ENCODE assay signal across 32 mouse cellular contexts in the genomic region with DNA sequence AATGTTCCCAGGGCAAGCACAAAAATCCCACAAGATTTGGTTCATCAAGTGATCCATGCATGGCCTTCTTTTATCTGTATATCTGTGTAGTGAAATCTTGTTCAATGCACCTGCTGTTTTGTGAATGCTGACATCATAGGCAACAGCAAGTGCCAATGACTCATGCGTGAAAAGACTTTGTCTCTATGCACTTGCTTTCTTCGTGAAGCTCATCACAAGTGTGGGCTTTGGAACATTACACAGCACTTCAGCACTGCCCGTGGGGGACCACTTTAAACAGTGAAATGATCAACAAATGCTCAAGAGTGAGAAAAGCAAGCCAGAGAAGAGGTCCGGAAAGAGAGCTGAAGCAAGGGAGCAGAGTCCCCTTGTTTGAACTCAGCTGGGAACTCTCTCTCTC.
A peak's percentile ranks its signal among the peaks of the same experiment; 100 is the strongest.
DNase-seq lines count a peak whose midpoint lies in the region; ATAC-seq and TF ChIP-seq lines count a peak whose summit lies in the region.
"Had no signal": no experiment of that assay in that cellular context is flagged by ENCODE, and none has a peak within 500 bp of the region (broad histone marks: within the 10 kb centered on the region; RNA-seq: fewer than 3 reads in every experiment).

No protein-coding gene starts in this region.

- WGBS in neural tube, embryonic 14.5 days, result 75% methylated on average over 4 of the region's 4 CpGs
- 55% methylated on average over 4 of the region's 4 CpGs for WGBS in neural tube, embryonic 15.5 days
- 72% methylated on average over 4 of the region's 4 CpGs for WGBS in heart, adult 2 months

- no peak overlapping the region for H3K9ac ChIP-seq in neural tube, embryonic 14.5 days (replicated peaks; ENCODE audit: low read depth, low read length)
- no peak overlapping the region for H3K9ac ChIP-seq in neural tube, embryonic 15.5 days (replicated peaks)
- H3K9ac ChIP-seq in heart, adult 2 months (ENCODE audit: low read depth, low read length), result no peak overlapping the region
- H3K9ac ChIP-seq: forebrain, embryonic 12.5 days; hindbrain, embryonic 12.5 days; liver, embryonic 12.5 days; liver, postnatal 0 days; midbrain, embryonic 13.5 days had no signal

- intact Hi-C loops in heart, adult 2 months (cut with DNase I), result no loop called here

- TF ChIP-seq EP300 in heart, adult 2 months (IDR thresholded peaks at IDR 0.05; ENCODE audit: insufficient read depth, low read depth, low read length), result no peak

- ATAC-seq in neural tube, embryonic 14.5 days (ENCODE audit: low read depth), result 0 out of 2 replicates have a peak, but pooled peaks have one; percentile 28
- no peak; the same call in 1 of the 2 replicates for ATAC-seq in neural tube, embryonic 15.5 days (ENCODE audit: low FRiP score)
- ATAC-seq: activated CD4-positive, CD25-positive, alpha-beta regulatory T cell, adult 4 months; CD4-positive, CD25-positive, alpha-beta regulatory T cell, adult 4 months; intestine, postnatal 0 days; liver, embryonic 12.5 days; liver, postnatal 0 days; midbrain, embryonic 13.5 days had no signal

- H3K27ac ChIP-seq in neural tube, embryonic 14.5 days (ENCODE audit: low read depth, low read length), result no peak overlapping the region
- no peak overlapping the region for H3K27ac ChIP-seq in neural tube, embryonic 15.5 days (replicated peaks)
- no peak overlapping the region for H3K27ac ChIP-seq in heart, adult 2 months
- H3K27ac ChIP-seq: forebrain, embryonic 12.5 days; heart, embryonic 10.5 days; hindbrain, embryonic 12.5 days; liver, embryonic 12.5 days; macrophage; midbrain, embryonic 13.5 days; stomach, postnatal 0 days had no signal

- no peaks in the 10 kb centered on the region for H3K27me3 ChIP-seq in neural tube, embryonic 14.5 days (ENCODE audit: control insufficient read depth, insufficient read depth, low read length)
- no peaks in the 10 kb centered on the region for H3K27me3 ChIP-seq in neural tube, embryonic 15.5 days (replicated peaks)
- no peaks in the 10 kb centered on the region for H3K27me3 ChIP-seq in heart, adult 2 months (ENCODE audit: control insufficient read depth, insufficient read depth, low read length)
- H3K27me3 ChIP-seq: forebrain, embryonic 12.5 days; hindbrain, embryonic 12.5 days; liver, embryonic 12.5 days; midbrain, embryonic 13.5 days had no signal

- DNase-seq in frontal cortex, adult 2 months (ENCODE audit: extremely low spot score in 1 of 2, low spot score in 1 of 2), result peak; percentile 12 to 54
- DNase-seq in frontal cortex, postnatal 14 days (ENCODE audit: low spot score in 2 of 2), result no peak
- DNase-seq in Muller cell, postnatal 12 days (ENCODE audit: inconsistent ontology term), result peak; percentile 48
- peak; percentile 36 for DNase-seq in telencephalon, adult 2 months (ENCODE audit: low read depth, low spot score)
- DNase-seq in heart, adult 2 months, result no peak
- DNase-seq: adrenal gland, adult 2 months; adrenal gland, postnatal 36 days; cerebellum, adult 8-10 months; gastrocnemius, postnatal 14 days; heart, postnatal 36 days; kidney, adult 9 months; kidney, postnatal 10 days; layer of hippocampus, postnatal 36 days; left cerebral cortex, postnatal 4 days; liver, postnatal 0 days; lung, postnatal 10 days; right cerebral cortex, postnatal 4 days; thymus, adult 2 months; thymus, postnatal 36 days had no signal

- no peak for TF ChIP-seq CTCF in heart, adult 2 months (IDR thresholded peaks at IDR 0.05)

- no peak overlapping the region for H3K4me2 ChIP-seq in neural tube, embryonic 14.5 days (ENCODE audit: low read depth, low read length)
- no peak overlapping the region for H3K4me2 ChIP-seq in neural tube, embryonic 15.5 days
- H3K4me2 ChIP-seq: forebrain, embryonic 12.5 days; hindbrain, embryonic 12.5 days; liver, embryonic 12.5 days; midbrain, embryonic 13.5 days had no signal

- no peak overlapping the region for H3K4me3 ChIP-seq in neural tube, embryonic 14.5 days (ENCODE audit: low read depth, low read length)
- no peak overlapping the region for H3K4me3 ChIP-seq in neural tube, embryonic 15.5 days (replicated peaks)
- H3K4me3 ChIP-seq in heart, adult 2 months, result no peak overlapping the region
- H3K4me3 ChIP-seq: erythroblast, embryonic 14.5 days; forebrain, embryonic 12.5 days; heart, embryonic 10.5 days; hindbrain, embryonic 12.5 days; liver, embryonic 12.5 days; midbrain, embryonic 13.5 days had no signal

- no peaks in the 10 kb centered on the region for H3K9me3 ChIP-seq in neural tube, embryonic 14.5 days (ENCODE audit: control insufficient read depth, low read length)
- H3K9me3 ChIP-seq in neural tube, embryonic 15.5 days (replicated peaks), result no peaks in the 10 kb centered on the region
- H3K9me3 ChIP-seq: forebrain, embryonic 12.5 days; heart, embryonic 10.5 days; hindbrain, embryonic 12.5 days; liver, embryonic 12.5 days; midbrain, embryonic 13.5 days had no signal

- H3K4me1 ChIP-seq in neural tube, embryonic 14.5 days (ENCODE audit: control insufficient read depth, insufficient read depth, low read length), result no peaks in the 10 kb centered on the region
- no peaks in the 10 kb centered on the region for H3K4me1 ChIP-seq in neural tube, embryonic 15.5 days
- H3K4me1 ChIP-seq in heart, adult 2 months (ENCODE audit: control insufficient read depth, insufficient read depth, low read length), result no peaks in the 10 kb centered on the region
- H3K4me1 ChIP-seq: forebrain, embryonic 12.5 days; hindbrain, embryonic 12.5 days; liver, embryonic 12.5 days; midbrain, embryonic 13.5 days had no signal

- no peak for TF ChIP-seq POLR2A in heart, adult 2 months (IDR thresholded peaks at IDR 0.05; ENCODE audit: insufficient read depth, low read depth, low read length)

- H3K79me2 ChIP-seq in heart, adult 2 months (replicated peaks; ENCODE audit: control insufficient read depth, insufficient read depth, low read length), result no peaks in the 10 kb centered on the region

- no peaks in the 10 kb centered on the region for H3K36me3 ChIP-seq in neural tube, embryonic 14.5 days (ENCODE audit: control insufficient read depth, insufficient read depth, low read length)
- H3K36me3 ChIP-seq in neural tube, embryonic 15.5 days, result no peaks in the 10 kb centered on the region
- no peaks in the 10 kb centered on the region; the same call in 1 of the 2 replicates for H3K36me3 ChIP-seq in heart, adult 2 months (ENCODE audit: control insufficient read depth, insufficient read depth, low read length)
- H3K36me3 ChIP-seq: forebrain, embryonic 12.5 days; heart, embryonic 10.5 days; hindbrain, embryonic 12.5 days; liver, embryonic 12.5 days; midbrain, embryonic 13.5 days had no signal

Comparison
In these comparisons a context has a peak if more than half of its experiments do, and no peak if none do; other contexts are left out.
1. DNase-seq: peak in frontal cortex, adult 2 months (2 of 2), Muller cell, postnatal 12 days (single experiment) and telencephalon, adult 2 months (single experiment); none in frontal cortex, postnatal 14 days (0 of 2) and heart, adult 2 months (0 of 2).